Mouse (Mus musculus) C2C12 (cell line): ENCODE data around the gene Tbc1d17.

Source experiments
- CTCF ChIP-seq: IDR thresholded peaks from one replicate; pipeline ENCODE4 v1.5.1; 2011; ENCODE audit not compliant: control insufficient read depth, insufficient read depth, insufficient read length
- USF1 ChIP-seq: IDR thresholded peaks from one replicate; pipeline ENCODE4 v1.6.1; 2011; ENCODE audit warnings: low read depth, mild to moderate bottlenecking, control low read depth, moderate library complexity

DNA sequence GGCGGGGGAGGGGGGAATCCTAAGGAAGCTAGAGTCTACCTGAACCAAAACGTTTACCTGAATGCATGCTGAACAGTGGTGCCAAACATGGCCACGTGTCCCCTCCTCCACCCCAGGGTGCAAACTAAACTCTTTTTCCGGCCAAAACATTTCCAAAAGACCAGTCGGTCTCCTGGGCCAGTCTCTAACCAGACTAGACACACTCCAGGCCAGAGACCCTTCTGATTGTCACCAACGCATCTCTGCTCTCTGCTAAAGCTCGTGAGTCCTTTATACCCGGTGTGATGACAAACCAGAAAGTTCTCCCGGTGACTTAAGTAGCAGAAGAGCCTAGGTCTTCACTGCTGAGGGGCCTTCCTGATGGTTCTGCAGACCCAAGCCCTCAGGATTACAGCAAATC is 18.9 kb upstream of the Tbc1d17 start:
- TF ChIP-seq CTCF (no peak), USF1 (no peak)
